Mouse (Mus musculus): Measurements from ENCODE around the gene Olfr341.

Gene Olfr341

DNA sequence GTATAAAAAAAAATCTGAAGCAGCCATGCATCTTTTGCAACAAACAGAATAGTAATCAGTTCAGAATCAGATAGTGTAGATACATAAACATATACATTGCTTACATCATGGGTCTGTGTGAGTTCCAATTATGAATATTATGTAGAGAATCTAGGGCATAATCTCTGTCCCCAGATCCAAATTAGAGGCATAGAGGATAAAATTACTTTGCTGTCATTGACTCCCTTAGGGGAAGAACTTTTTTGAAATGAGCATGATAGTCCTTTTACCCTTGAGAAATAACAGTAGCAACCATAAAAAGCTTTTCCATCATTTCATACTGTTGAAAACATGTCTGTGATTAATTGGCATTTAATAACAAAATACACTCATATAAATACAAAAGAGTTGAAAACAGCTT is at the start of gene Olfr341:
Olfr341 (minus strand) TSS at position 101 of the 400 bp plus-strand sequence.
- DNase-seq (ENCODE audit: low spot score in 2 of 2): no peak

DNA sequence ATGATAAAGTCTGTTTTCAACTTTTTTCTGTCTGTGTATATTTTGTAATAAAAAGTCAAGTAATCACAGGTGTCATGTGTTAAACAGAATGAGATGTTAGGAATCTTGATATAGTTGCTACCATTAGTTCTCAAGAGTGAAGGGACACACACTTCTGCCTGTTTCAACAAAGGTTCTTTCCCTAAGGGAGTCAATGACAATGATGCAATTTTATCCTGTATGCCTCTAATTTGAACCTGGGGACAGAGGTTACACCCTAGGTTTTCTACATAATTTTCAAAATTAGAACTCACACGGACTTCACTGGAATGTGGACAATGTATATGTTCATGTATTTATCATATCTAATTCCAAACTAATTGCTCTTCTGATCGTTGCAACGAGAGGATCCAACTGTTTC is 42.4 kb upstream of the Olfr341 start, which contains the start of gene Olfr342:
Olfr342 (plus strand) TSS at position 301 of the 400 bp plus-strand sequence.
- no peak for DNase-seq (ENCODE audit: low spot score in 2 of 2)

DNA sequence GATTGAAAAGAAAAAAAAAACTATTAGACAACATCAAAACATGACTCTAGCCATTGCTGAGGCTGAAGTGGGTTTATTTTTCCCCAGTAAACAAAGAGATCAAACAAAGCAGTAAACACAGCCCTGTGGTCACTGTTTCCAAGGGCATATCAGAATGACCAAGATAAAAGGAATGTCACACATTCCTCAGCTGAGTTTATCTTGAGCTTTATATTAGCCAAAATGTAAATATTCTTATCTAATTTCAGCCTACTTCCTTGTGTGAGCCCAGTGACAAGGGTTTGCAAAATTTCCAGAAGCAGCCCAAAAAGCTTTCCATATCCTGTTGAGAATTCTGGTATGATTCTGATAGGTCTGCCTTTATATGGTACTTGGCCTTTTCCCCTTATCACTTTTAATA is 8.6 kb downstream of the Olfr341 start:
- no peak for DNase-seq (ENCODE audit: low spot score in 2 of 2)

DNA sequence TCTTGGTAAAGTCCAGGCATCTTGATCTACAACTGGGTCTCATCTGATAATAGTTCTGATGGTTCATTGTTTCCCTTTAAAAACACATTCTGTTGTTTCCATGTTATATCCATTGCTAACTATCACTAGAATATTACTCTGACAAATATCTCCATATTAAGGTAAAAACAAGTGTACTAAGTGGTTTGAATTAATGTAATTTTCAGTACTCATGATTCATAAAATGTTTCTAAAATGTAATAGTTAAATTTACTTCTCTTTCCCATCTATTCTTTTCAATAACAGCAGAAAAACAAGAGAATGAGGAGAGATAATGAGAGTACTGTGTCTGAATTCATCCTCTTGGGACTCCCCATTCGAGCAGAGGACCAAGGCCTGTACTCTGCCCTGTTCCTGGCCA is 30.0 kb downstream of the Olfr341 start, which contains the start of gene Olfr340:
Olfr340 (plus strand) TSS at position 301 of the 400 bp plus-strand sequence.
- no peak for DNase-seq (ENCODE audit: low spot score in 2 of 2)

All from left cerebral cortex, adult 9 months (tissue).